Mouse (Mus musculus): ENCODE data around the gene Hist2h2aa1.
"Not testable (repeated sequence)": the region's sequence is repeated elsewhere in the genome, so short reads cannot be mapped to it uniquely, and the experiment has no call there.

DNA sequence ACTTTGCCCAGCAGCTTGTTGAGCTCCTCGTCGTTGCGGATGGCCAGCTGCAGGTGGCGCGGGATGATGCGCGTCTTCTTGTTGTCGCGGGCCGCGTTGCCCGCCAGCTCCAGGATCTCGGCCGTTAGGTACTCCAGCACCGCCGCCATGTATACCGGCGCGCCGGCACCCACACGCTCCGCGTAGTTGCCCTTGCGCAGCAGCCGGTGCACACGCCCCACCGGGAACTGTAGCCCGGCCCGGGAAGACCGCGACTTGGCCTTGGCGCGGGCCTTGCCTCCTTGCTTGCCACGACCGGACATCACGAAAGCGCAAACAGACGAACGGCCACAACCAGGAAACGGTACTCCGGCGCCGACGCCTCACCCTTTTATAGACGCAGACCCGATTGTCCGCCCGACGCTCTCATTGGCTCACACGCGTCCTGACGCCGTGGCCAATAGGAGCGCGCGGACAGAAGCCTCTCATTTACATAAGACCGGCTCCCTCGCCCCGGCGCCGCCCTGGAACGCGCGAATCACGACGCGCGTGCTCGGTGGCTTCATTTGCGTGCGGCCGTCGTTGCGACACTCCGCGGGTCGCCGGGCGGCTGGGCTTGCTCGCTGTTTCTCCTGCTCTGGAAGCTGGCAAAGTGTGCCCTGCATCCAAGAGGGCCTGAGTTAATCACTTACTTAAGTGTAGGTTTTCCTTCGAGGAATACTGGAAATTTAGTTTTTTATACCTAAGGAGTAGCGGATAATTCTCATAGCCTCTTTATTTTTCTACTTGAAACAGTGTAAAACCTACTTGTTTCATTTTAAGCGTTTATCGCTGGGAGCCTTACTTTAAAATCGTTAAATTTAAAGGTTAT, 5.1 kb upstream of the Hist2h2aa1 start, which contains the start of gene Hist2h2aa2:
- TF ChIP-seq GATA1 (IDR thresholded peaks at IDR 0.05; ENCODE audit: borderline replicate concordance, low read length); CTCF (IDR thresholded peaks at IDR 0.05; ENCODE audit: low read depth, low read length); TAL1 (conservative IDR thresholded peaks at IDR 0.05; ENCODE audit: low read depth, low read length); POLR2AphosphoS5 (IDR thresholded peaks at IDR 0.05; ENCODE audit: insufficient replicate concordance, low read depth, low read length): not testable (repeated sequence)
